Mouse (Mus musculus) ovary, adult 18-20 months (tissue): ENCODE results near the gene Rbbp8nl.
"Not testable (repeated sequence)": the region's sequence is repeated elsewhere in the genome, so short reads cannot be mapped to it uniquely, and the experiment has no call there.

Experiments
- DNase-seq: peaks from one replicate; pipeline ENCODE4 v3.0.0; 2022; ENCODE audit warnings: low spot score, mixed read lengths

Rbbp8nl gene

DNA sequence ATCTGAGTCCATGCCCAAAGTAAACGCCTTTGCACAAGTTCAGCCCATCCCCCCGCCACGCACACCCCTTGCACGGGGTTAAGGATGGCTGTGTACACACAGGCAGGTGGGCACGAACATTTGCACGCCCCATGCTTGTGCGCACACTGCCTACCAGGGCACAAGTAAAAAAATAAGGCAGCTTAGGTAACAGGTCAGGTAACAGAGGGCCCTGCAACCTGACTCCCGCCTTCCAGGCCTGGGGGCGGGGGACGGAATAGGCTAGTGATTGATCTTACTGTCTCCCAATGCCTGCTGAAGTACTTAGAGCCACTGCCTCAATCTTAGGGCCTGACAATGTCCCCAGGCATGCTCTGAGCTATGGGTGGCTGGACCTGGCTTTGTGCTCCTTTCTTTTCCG lies 713 bp downstream of the Rbbp8nl start:
- no peak for DNase-seq

DNA sequence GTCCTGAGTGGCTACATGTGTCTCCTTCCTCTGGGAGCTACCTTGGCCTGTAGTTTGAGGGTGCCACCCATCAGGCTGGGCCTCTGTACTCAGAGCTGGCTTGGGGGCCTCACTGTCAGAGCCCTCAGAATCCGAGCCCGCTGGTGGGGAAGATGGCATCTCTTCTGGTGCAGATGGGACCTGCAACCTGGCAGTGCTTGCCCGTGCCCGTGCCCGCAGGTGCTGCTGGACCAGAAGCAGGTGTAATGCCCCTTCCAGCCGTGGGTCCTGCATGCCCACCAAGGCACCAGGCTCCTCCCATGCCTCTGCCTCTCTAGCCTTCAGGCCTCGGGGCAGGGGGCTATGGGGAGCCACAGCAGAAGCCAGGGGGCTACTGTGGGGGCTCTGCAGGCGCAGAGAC lies 10.4 kb downstream of the Rbbp8nl start:
- DNase-seq: no peak

DNA sequence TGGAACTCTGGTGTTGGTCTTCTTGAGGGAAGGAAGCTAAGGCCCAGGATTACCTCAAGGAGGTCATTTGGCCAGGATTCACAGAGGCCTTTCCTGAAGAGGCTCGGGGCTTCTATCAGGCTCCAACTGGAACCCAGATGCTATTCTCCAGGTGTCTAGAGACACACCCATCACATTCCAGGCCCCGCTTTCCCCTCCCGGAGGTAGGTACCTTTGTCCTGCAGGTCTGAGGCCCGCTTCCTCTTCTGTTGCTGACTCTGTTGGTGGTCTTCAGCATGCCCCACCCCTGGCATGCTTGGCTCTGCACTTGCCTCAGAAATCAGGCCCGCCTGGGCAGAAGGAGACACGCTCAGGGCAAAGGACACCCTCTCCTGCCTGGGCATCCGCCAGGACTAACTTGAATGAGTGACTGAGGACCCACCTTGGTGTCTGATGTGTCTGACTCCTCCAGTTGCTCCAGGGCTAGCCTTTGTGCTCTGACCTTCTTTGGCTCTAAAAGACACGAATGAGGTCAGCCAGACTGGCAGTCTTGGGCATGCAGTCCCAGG lies 11.8 kb downstream of the Rbbp8nl start:
- no peak for DNase-seq

- DNase-seq: no peak
Measured at GRCm38 (mm10) chr2:180276851-180277259, 12.8 kb downstream of the Rbbp8nl start.

DNA sequence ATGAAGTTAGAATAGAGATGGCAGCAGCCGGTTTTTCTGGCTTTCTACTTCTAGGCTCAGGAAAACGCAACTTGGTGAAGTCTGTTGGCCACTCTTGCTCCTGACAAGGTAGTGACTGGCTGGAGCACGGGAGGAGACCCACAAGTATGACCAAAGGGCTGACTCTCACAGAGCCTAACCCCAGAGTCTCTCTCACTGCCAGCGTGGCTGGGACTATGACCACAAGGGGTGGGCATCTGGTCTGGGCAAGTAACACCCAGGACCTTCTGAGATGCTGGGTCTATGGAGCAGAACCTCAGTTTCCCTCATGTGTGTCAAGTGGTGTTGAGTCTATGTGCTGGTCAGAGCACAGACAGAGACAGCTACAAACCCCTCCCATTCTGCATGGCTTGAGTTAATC lies 13.3 kb downstream of the Rbbp8nl start:
- no peak for DNase-seq

DNA sequence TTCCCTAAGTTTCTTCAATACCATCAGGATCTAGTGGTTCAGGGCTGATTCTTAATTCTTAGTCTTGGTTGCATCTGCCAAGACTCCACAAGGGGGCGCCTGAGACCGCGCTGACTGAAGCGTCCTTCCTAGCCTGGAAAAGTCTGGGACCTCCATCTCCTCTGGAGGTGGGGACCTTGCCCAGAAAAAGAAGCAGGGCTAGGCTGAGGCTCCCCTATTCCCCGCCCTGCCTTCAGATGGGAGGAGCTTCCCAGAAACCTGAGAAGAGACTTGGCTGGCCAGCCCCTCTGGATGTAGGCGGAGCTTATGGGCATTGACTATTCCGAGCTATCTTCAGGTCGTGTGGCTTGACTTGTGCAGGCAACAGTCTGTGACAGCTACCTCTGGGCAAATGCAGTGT lies 13.8 kb downstream of the Rbbp8nl start:
- peak; percentile 69 for DNase-seq

DNA sequence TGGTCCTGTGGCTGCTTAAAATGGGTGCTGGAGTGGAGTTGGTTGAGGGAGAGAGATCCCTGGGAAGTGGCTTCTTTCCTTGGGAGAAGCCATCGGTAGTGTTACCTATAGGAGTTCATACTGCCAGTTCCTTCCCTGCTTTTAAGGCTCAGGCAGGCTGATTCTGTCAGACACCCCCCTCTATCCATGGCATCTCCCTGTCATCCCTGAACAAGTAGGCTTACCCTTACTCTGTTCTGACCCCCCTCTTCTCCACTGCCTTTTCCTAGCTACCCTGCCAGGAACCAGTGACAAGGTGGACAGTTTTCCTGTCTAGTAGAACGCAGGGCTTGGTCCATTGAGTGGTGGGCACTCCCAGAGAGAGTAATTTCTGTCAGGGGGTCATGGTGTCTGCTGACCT lies 15.2 kb downstream of the Rbbp8nl start:
- DNase-seq: no peak

GRCm38 (mm10) chr2:180273394-180274244 lies 16.1 kb downstream of the Rbbp8nl start, which contains the start of gene Cables2:
Gene Cables2, minus strand, starts transcription at chr2:180273496.
- DNase-seq: peak; percentile 91

DNA sequence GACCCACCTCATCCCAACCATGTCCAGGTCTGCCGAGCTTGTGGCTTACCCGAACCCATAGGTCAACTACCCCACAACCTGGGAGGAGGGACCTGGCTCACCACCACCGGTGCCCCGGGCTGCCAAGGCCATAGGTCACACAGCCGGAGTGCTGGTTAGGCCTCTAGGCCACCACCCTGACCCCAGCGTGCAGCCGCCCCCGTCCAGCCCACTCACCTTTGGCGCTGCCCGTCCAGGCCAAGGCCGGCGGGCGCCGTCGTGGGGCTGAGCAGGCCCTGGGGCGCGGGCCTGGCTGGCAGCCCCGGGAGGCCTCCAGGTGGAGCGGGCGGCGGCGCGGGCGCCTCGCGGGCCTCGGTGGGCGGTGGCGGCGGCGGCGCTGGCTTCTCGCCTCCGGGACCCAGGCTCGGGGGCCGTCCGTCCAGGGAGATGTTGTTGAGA lies 16.8 kb downstream of the Rbbp8nl start:
- DNase-seq: no peak

GRCm38 (mm10) chr2:180271804-180272395 lies 17.8 kb downstream of the Rbbp8nl start:
- DNase-seq: no peak

GRCm38 (mm10) chr2:180270537-180271255 lies 19.0 kb downstream of the Rbbp8nl start:
- DNase-seq: no peak

GRCm38 (mm10) chr2:180269329-180269728 lies 20.4 kb downstream of the Rbbp8nl start:
- DNase-seq: no peak

DNA sequence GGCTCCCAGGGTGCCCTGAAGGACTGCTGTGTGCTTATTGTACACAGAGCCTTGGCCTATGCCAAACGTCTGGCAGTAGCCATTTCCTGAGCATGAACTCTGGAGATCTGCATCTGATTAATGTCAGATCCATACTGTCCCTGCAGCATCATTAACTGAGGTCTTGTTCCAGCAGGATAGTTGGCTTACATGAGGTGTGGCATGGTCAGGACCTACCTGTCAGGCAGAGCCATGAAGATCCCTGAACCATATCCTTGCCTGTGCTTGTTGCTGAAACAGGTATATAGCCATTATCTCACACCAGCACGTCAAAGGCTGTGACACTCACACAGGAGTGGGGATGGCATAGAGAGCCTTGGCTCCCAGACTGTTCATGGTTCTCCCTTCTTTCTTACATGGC lies 21.7 kb downstream of the Rbbp8nl start:
- DNase-seq: no peak

- no peak for DNase-seq
Measured at GRCm38 (mm10) chr2:180262891-180263290, 26.8 kb downstream of the Rbbp8nl start.

DNA sequence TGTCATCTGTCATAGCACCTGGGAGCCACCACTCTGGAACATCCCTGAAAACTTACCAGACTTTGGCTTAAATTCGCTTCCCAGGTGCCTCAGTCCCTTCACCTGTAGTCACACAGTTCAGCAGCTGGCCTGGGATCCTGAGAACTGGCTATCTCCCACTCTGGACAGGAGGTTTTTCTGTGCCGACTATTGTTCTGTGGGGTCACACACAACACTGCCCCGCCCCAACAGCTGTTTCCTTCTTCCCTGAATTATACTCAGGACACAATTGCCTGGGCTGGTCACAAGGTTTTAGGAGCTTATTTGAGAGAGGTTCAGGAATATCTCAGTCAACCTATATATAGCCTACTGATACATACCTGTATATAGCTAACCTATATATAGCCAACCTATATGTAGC lies 27.2 kb downstream of the Rbbp8nl start:
- no peak for DNase-seq

DNA sequence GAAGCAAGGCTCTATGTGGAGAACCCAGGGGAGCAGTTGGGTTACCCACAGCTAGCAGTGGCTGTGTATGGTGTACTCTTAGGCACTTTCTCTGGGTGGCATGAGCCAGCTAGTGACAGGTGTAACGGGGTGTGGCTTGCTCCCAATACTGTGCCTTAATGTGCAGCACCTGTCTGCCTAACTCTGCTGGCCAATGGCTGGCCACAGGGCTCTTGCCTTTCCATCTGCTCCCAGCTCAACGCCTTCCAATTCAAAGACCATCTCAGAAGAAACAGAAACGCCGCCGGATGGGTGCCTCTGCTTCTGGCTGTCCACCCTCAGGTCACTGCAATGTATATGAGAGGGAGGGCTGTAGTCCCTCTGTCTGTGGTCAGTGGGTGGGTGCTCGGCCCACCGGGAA lies 27.8 kb downstream of the Rbbp8nl start:
- no peak for DNase-seq

DNA sequence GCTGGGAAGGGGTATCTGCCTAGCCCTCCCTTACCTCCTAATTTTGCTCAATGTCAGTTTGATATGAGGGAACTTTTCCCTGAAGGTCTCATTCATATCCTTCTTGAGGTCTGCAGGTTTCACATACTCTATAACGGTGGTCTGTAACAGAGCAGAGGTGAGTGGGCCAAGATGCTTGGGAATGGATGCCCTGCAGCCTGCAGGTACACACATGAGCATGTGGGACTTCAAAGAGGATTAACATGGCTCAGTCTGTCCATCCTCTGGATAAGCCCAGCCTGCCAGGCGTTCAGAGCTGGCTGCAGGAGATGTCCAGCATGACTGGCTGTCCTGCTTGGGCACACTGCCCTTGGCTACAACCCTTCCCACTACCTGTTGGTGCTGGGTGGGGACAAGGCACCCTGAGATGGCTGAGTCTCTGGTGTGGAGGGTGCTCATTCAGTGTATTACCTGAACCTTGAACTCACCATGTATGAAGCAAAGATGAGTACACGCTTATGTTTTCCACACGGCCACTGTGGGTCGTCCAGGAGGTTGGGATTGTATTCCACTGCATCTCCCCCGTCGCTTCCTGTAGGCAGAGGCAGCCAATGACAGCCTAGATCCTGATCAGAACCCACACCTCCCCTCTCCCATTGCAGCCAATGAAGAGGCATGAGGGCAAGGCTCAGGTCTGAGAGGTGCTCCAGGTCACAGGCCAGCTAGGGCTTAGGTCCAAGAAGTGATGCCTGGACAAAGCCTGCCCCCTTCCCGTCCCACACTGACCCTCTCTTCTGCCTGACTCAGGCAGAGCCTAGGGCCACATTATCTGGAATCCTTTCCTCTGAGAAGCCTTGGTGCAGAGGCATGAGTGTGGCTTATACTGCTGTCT lies 28.8 kb downstream of the Rbbp8nl start:
- no peak for DNase-seq

DNA sequence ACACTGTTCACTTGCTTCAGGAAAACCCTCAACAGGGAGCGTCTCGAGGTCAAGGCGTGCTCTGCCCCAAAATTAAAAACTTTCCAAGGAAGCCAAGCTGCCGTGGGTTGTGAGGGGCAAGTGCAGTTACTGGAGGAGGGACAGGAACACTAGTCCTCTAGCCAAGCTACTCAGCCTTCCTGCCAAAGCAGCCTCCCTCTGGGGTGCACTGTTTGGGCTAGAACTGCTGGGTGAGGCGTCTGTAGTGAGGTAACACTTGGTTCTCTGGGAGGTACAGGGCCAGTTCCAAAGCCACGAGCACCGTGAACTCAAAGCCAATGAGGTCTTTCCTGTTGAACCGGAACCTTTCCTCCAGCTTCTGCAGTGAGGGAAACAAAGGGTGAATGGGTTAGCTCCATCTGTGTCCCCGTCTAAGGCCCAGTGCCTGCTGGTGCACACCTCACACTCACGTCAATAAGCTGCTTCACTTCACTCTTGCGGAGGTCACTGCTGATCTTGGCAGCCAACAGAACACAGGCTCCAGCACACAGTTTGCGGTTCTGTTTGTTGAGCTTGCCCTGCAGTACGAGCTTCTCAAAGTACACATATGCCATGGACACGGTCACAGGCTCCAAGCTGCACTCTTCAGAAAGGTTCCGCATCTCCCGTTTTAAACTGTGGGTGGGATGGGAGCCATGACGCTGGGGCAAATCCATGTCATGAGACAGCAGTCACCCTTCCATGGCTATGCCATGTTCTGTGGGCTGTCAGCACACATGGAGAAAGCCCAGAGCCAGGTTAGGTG lies 29.7 kb downstream of the Rbbp8nl start:
- not testable (repeated sequence) for DNase-seq

DNA sequence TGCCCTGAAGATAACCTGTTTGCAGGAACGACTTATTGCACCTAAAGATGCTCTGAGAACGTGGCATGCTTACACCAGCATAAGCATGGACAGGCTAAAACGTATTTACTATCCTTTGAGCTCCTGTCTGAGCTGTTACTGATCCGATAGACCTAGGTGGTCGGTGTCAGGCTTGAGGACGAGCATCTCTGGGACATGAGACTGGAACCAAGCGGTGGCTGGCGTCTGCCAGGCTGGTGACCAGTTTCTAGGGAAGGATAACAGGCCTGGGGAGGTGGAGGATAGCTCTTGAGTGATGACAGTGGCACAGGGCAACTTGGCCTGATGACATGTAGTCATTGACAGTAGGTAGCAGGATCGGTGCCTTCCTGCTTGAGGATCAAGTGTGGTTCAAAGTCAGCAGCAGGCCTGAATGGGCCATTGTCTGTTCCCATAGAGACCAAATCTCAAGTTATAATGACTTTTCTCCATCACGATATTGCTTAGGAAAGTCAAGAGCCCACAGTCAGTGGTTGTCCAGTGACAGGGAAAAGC lies 30.7 kb downstream of the Rbbp8nl start:
- DNase-seq: not testable (repeated sequence)
